Mouse (Mus musculus): ENCODE results near the gene Fam83e. TPM values are rescaled to one million over a fixed set of nuclear protein-coding genes. Genes with fewer than 3 reads are reported as not detected.
A peak's percentile ranks its signal among the peaks of the same experiment; 100 is the strongest.

Fam83e gene
- polyA plus RNA-seq, 1 experiment from 2014 or later = 0.33 TPM

DNA sequence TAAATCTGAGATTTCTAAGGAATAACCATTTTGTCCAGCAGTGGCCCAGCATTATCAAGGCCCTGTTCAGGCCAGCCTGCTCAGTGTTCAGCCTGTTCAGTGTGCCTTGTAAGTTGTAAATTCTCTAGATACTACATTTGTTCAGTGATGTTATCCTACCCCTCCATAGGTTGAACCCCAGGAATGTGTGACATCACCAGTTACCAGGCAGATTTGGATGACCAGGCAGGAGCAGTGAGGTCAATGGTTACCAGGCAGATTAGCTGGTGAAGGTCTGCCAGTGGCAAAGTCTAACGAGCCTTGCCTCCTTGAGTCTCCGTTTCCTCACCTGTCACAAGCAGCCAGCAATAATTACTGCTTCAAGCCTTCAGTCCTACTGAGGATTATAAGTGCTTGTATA lies 23.4 kb downstream of the Fam83e start:
- H3K27ac ChIP-seq (replicated peaks) = no peak overlapping the region
- no peaks in the 10 kb centered on the region for H3K9me3 ChIP-seq (replicated peaks)
- H3K4me1 ChIP-seq (replicated peaks) = 0 out of 2 replicates have a peak, but pooled peaks cover 12% of the 10 kb centered on the region
- H3K4me2 ChIP-seq = no peak overlapping the region
- no peaks in the 10 kb centered on the region for H3K27me3 ChIP-seq
- 40% methylated on average over 2 of the region's 2 CpGs for WGBS (ENCODE audit: insufficient replicate concordance)
- H3K9ac ChIP-seq = no peak overlapping the region
- H3K4me3 ChIP-seq (replicated peaks) = no peak overlapping the region
- H3K36me3 ChIP-seq (replicated peaks) = no peaks in the 10 kb centered on the region
- no peak for ATAC-seq (ENCODE audit: insufficient read depth)

DNA sequence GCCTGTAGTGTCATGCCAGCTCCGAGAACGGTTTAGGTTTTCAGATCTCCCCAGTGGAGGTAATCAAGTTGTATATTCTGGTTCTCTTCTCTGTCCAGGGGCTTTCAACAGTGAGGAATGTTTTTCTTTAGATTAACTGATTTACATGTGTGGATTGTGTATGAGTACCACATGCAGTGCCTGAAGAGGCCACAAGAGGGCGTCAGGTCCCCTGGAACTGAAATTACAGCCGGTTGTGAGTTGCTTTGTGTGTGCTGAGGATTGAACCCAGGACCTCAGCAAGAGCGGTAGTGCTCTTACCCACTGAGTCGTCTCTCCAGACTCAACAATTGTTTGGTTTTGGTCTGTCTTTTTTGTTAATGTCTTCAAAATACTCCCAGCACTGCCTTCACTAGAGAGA lies 25.5 kb downstream of the Fam83e start:
- ATAC-seq (ENCODE audit: insufficient read depth) = no peak
- H3K9ac ChIP-seq = no peak overlapping the region
- no peaks in the 10 kb centered on the region for H3K9me3 ChIP-seq (replicated peaks)
- no peak overlapping the region for H3K4me2 ChIP-seq
- 0 out of 2 replicates have a peak, but pooled peaks cover 11% of the 10 kb centered on the region for H3K4me1 ChIP-seq (replicated peaks)
- H3K27ac ChIP-seq (replicated peaks) = no peak overlapping the region
- H3K36me3 ChIP-seq (replicated peaks) = no peaks in the 10 kb centered on the region
- WGBS (ENCODE audit: insufficient replicate concordance) = 57% methylated on average over 6 of the region's 6 CpGs
- H3K27me3 ChIP-seq = no peaks in the 10 kb centered on the region
- H3K4me3 ChIP-seq (replicated peaks) = no peak overlapping the region

DNA sequence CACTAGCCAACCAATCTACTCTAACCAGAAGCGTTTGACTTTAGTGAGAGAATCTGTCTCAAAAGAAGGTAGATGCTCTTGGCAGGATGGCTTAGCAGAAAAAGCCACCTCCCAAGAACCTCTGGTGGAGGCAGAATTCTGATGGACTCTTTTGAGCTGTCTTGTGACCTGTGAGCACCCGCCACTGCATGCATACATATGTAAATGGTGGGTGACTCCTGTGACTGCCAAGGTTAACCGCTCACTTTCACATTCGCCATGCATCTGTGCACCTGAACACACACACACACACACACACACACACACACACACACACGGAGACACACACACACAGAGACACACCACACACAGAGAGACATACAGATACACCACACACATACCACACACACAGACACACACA lies 26.4 kb downstream of the Fam83e start:
- Histone ChIP-seq H3K4me3 (replicated peaks) (no peak overlapping the region), H3K27ac (replicated peaks) (no peak overlapping the region), H3K36me3 (replicated peaks) (no peaks in the 10 kb centered on the region), H3K9ac (no peak overlapping the region), H3K4me2 (no peak overlapping the region), H3K4me1 (replicated peaks) (0 out of 2 replicates have a peak, but pooled peaks cover 2% of the 10 kb centered on the region), H3K9me3 (replicated peaks) (no peaks in the 10 kb centered on the region), H3K27me3 (no peaks in the 10 kb centered on the region)
- ATAC-seq (ENCODE audit: insufficient read depth) = no peak
- WGBS (ENCODE audit: insufficient replicate concordance) = 70% methylated on average over 5 of the region's 5 CpGs

DNA sequence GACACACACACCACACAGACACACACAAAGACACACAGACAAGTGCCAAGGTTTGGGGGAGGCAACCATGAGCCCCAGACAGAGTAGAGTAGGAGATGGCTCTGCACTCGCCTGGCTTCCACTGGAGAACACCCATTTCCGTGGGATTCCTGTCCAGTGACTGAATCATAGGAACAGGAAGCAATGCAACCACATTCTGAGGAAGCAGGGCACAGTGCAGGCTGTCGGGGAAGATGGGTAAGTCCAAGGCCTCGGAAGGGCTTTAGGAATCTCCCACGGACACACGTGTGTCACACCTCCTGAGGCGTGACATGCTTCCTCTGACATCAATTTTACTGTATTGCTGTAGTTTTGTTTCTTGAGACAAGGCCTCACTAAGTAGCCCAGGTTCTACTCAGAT lies 27.1 kb downstream of the Fam83e start:
- Histone ChIP-seq H3K4me2 (no peak overlapping the region), H3K4me3 (replicated peaks) (no peak overlapping the region), H3K9me3 (replicated peaks) (no peaks in the 10 kb centered on the region), H3K4me1 (replicated peaks) (no peaks in the 10 kb centered on the region), H3K27me3 (no peaks in the 10 kb centered on the region), H3K36me3 (replicated peaks) (no peaks in the 10 kb centered on the region), H3K27ac (replicated peaks) (no peak overlapping the region), H3K9ac (no peak overlapping the region)
- ATAC-seq (ENCODE audit: insufficient read depth) = no peak
- WGBS (ENCODE audit: insufficient replicate concordance) = 46% methylated on average over 7 of the region's 7 CpGs

DNA sequence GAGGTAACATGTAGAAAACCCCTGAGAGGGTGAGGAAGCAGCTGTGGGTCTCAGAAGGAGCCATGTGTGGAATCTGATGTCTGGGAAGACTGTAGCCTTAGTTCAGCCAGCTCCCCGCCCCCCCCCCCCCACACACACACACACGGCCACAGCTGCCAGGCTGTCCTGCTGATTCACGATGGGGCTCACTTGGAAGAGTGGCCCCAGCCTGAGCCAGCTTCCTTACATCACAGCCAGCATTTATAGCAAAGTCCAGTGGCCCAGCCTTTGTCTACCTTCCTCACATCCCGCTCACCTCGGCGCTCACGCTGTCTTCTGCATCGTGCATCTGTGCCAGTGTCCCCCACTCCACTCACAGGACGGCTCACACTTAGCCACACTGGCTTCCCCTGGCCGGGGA lies 28.4 kb downstream of the Fam83e start:
- ATAC-seq (ENCODE audit: insufficient read depth) = no peak
- H3K4me1 ChIP-seq (replicated peaks) = no peaks in the 10 kb centered on the region
- no peak overlapping the region for H3K4me2 ChIP-seq
- H3K9me3 ChIP-seq (replicated peaks) = no peaks in the 10 kb centered on the region
- no peaks in the 10 kb centered on the region for H3K27me3 ChIP-seq
- H3K36me3 ChIP-seq (replicated peaks) = no peaks in the 10 kb centered on the region
- no peak overlapping the region for H3K27ac ChIP-seq (replicated peaks)
- H3K9ac ChIP-seq = no peak overlapping the region
- WGBS (ENCODE audit: insufficient replicate concordance) = 31% methylated on average over 9 of the region's 10 CpGs
- H3K4me3 ChIP-seq (replicated peaks) = no peak overlapping the region

DNA sequence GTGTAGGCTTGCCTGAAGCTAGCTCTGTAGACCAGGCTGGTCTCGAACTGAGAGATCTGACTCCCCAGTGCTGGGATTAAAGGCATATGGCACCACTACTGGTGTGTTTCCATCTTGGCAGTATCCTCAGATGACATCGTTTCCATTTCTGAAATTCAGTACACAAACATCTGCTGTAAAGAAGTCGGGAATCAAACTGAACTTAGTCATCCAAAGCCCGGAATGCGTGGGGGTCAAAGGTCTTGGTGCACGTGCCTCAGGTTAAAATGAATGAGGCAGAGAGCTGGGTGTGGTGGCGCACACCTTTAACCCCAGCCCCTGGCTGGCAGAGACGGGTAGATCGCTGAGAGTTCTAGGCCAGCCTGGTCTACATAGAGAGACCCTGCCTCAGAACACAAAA lies 29.1 kb downstream of the Fam83e start:
- H3K27ac ChIP-seq (replicated peaks) = no peak overlapping the region
- no peak overlapping the region for H3K9ac ChIP-seq
- no peak overlapping the region for H3K4me2 ChIP-seq
- 59% methylated on average over 9 of the region's 9 CpGs for WGBS (ENCODE audit: insufficient replicate concordance)
- no peaks in the 10 kb centered on the region for H3K27me3 ChIP-seq
- no peaks in the 10 kb centered on the region for H3K36me3 ChIP-seq (replicated peaks)
- no peak overlapping the region for H3K4me3 ChIP-seq (replicated peaks)
- no peaks in the 10 kb centered on the region for H3K4me1 ChIP-seq (replicated peaks)
- no peaks in the 10 kb centered on the region for H3K9me3 ChIP-seq (replicated peaks)
- no peak for ATAC-seq (ENCODE audit: insufficient read depth)

DNA sequence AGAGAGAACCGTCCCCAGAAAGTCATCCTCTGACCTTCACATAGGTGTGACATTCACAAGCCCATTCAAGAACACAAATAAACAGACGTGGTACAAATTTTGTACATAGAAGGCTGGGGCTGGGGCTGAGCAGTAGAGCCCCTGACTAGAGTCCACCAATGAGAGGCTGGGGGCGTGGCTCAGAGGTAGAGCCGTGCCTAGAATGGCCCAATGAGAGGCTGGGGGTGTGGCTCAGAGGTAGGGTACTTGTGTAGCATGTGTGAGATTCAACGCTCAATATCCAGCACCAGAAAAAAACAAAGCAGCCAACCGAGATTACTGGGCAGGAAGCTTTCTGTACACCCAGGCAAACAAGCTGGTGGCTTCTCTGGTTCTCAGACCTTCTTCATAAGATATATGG lies 34.7 kb downstream of the Fam83e start:
- H3K27ac ChIP-seq (replicated peaks) = no peak overlapping the region
- no peaks in the 10 kb centered on the region for H3K9me3 ChIP-seq (replicated peaks)
- H3K27me3 ChIP-seq = peaks cover 31% of the 10 kb centered on the region
- H3K4me3 ChIP-seq (replicated peaks) = no peak overlapping the region
- 44% methylated on average over 6 of the region's 6 CpGs for WGBS (ENCODE audit: insufficient replicate concordance)
- no peaks in the 10 kb centered on the region for H3K4me1 ChIP-seq (replicated peaks)
- no peak overlapping the region for H3K9ac ChIP-seq
- no peaks in the 10 kb centered on the region for H3K36me3 ChIP-seq (replicated peaks)
- no peak for ATAC-seq (ENCODE audit: insufficient read depth)
- no peak overlapping the region for H3K4me2 ChIP-seq

DNA sequence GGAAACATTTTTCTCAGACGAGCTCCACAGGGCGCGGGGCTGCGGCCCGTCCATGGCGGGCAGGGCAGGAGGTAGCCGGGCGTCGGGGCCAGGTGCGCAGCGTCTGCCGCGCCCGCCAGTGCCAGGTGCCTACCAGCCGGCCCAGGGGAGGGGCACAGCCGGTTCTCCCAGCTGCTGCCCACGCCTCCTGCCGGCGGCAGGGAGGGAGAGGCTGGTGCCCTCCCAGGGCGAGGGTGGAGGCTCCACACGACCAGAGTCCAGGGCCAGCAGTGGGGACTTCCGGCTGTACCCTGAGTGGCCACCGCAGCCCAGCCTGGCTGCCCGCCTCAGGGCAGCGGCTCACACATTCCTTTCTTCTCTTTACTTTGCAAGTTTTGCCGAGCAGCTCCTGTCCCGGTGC lies 38.4 kb downstream of the Fam83e start:
- H3K4me2 ChIP-seq = peak overlapping the region; percentile 49
- 13% methylated on average over 27 of the region's 27 CpGs for WGBS (ENCODE audit: insufficient replicate concordance)
- H3K27ac ChIP-seq (replicated peaks) = no peak overlapping the region
- peaks cover 33% of the 10 kb centered on the region for H3K27me3 ChIP-seq
- H3K36me3 ChIP-seq (replicated peaks) = no peaks in the 10 kb centered on the region
- 0 out of 2 replicates have a peak overlapping the region, but pooled peaks have one; percentile 11 for H3K4me3 ChIP-seq (replicated peaks)
- no peaks in the 10 kb centered on the region for H3K4me1 ChIP-seq (replicated peaks)
- no peak overlapping the region for H3K9ac ChIP-seq
- H3K9me3 ChIP-seq (replicated peaks) = no peaks in the 10 kb centered on the region
- ATAC-seq (ENCODE audit: insufficient read depth) = peak; percentile 28; the same call in 1 of the 2 replicates

DNA sequence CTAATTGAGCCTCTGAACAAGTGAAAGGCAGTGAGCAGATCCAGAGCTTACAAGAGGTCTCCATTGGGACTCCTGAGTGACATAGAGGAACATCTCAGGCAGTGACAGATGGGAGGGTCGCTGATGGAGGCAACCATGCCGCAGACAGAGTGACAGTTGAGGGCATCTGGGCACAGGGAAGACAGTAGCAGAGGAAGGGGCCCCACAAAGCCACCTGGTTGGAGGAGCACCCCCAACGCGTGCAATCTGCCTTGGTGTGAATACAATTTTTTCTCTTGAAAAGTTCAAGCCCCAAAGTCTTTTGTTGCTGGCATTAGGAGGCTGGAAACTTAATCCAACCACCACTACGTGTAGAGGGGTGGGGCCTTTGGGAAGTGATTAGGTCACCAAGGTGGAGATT lies 39.1 kb downstream of the Fam83e start:
- Histone ChIP-seq H3K27ac (replicated peaks) (no peak overlapping the region), H3K9ac (no peak overlapping the region), H3K27me3 (peaks cover 33% of the 10 kb centered on the region), H3K4me2 (no peak overlapping the region), H3K9me3 (replicated peaks) (no peaks in the 10 kb centered on the region), H3K36me3 (replicated peaks) (no peaks in the 10 kb centered on the region), H3K4me1 (replicated peaks) (no peaks in the 10 kb centered on the region), H3K4me3 (replicated peaks) (no peak overlapping the region)
- ATAC-seq (ENCODE audit: insufficient read depth) = no peak
- WGBS (ENCODE audit: insufficient replicate concordance) = 32% methylated on average over 5 of the region's 5 CpGs

DNA sequence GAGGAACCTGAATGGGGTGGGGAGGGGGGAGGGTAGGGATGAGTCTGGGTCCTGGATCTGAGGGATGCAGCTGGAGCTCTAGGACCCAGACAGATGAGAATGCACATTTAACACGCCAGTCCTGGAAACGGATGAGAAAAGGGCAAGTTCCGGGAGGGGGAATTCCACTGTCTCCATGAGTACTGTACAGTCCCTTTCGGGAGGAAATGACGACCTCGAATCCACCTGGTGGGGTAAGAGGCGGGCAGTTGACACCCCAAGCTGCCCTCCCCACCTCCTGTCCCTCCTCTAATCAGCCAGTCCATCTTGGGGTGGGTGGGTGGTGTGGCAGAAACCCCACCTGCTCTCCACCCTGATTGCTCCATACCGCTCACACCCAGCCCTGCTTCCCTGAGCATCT lies 45.0 kb downstream of the Fam83e start:
- Histone ChIP-seq H3K4me1 (replicated peaks) (no peaks in the 10 kb centered on the region), H3K4me2 (no peak overlapping the region), H3K36me3 (replicated peaks) (no peaks in the 10 kb centered on the region), H3K27ac (replicated peaks) (no peak overlapping the region), H3K4me3 (replicated peaks) (no peak overlapping the region), H3K27me3 (peaks cover 2% of the 10 kb centered on the region; the same call in 1 of the 2 replicates), H3K9me3 (replicated peaks) (no peaks in the 10 kb centered on the region), H3K9ac (no peak overlapping the region)
- 37% methylated on average over 8 of the region's 8 CpGs for WGBS (ENCODE audit: insufficient replicate concordance)
- ATAC-seq (ENCODE audit: insufficient read depth) = no peak

DNA sequence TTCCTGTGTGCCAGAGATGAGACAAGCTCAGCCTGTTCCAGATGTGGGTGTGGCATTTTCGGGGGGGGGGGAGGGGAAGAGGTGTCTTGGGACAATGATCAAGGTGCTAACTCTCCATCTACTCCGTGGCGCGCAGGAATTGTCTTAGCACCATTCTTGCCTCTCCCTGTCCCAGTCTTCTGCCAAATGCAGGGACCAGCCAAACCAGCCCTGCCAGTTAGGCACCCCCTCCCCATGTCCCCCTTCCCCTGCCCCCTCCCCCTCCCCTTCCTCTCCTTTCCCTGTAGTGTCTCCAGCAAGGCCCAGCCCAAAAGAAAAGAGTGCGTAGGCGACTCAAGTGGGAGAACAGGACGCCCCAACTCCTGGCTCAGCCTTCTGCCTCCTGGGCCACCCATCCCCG lies 45.8 kb downstream of the Fam83e start:
- H3K27me3 ChIP-seq = peaks cover 2% of the 10 kb centered on the region; the same call in 1 of the 2 replicates
- no peak for ATAC-seq (ENCODE audit: insufficient read depth)
- no peaks in the 10 kb centered on the region for H3K36me3 ChIP-seq (replicated peaks)
- no peak overlapping the region for H3K9ac ChIP-seq
- no peak overlapping the region for H3K4me3 ChIP-seq (replicated peaks)
- 50% methylated on average over 8 of the region's 8 CpGs for WGBS (ENCODE audit: insufficient replicate concordance)
- no peak overlapping the region for H3K4me2 ChIP-seq
- H3K4me1 ChIP-seq (replicated peaks) = no peaks in the 10 kb centered on the region
- H3K27ac ChIP-seq (replicated peaks) = no peak overlapping the region
- H3K9me3 ChIP-seq (replicated peaks) = no peaks in the 10 kb centered on the region

DNA sequence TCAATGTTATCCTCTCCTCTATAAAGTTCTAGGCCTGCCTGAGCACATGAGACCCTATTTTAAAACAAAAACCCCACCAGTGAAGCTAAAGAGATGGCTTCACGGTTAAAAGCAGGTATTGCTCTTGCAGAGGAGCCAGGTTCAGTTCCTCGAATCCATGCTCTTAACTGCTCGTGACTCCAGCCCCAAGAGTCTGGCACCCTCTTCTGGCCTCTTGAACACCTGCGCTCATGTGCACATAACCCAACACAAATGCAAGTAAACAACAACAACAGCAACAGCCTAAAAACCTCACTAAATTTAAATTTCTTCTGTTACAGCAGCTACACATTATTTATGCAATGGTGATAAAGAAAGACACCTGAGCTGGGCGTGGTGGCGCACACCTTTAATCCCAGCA lies 46.5 kb downstream of the Fam83e start:
- H3K9me3 ChIP-seq (replicated peaks) = no peaks in the 10 kb centered on the region
- H3K27ac ChIP-seq (replicated peaks) = no peak overlapping the region
- 73% methylated on average over 6 of the region's 6 CpGs for WGBS (ENCODE audit: insufficient replicate concordance)
- H3K4me1 ChIP-seq (replicated peaks) = no peaks in the 10 kb centered on the region
- no peak for ATAC-seq (ENCODE audit: insufficient read depth)
- H3K9ac ChIP-seq = no peak overlapping the region
- no peak overlapping the region for H3K4me2 ChIP-seq
- no peak overlapping the region for H3K4me3 ChIP-seq (replicated peaks)
- peaks cover 4% of the 10 kb centered on the region; the same call in 1 of the 2 replicates for H3K27me3 ChIP-seq
- H3K36me3 ChIP-seq (replicated peaks) = no peaks in the 10 kb centered on the region

Data from liver, embryonic 15.5 days (tissue).